Mouse (Mus musculus): ENCODE results near the gene Krtap19-3. TPM values are rescaled to one million over a fixed set of nuclear protein-coding genes. Genes with fewer than 3 reads are reported as not detected.

Gene Krtap19-3
- polyA plus RNA-seq (2012; rRNA removed; ENCODE audit: low replicate concordance): not detected in 2 replicates

GRCm38 (mm10) chr16:88877938-88878337, at the start of gene Krtap19-3:
Krtap19-3 (minus strand) TSS chr16:88878038.

GRCm38 (mm10) chr16:88896357-88896756, 18.5 kb upstream of the Krtap19-3 start, which contains the start of gene Krtap19-5:
Krtap19-5 (minus strand) TSS chr16:88896457.

GRCm38 (mm10) chr16:88884989-88885388, 7.2 kb upstream of the Krtap19-3 start, which contains the start of gene Krtap19-4:
Krtap19-4 (minus strand) TSS chr16:88885089.

GRCm38 (mm10) chr16:88874169-88874568, 3.7 kb downstream of the Krtap19-3 start, which contains the start of gene Krtap19-2:
Krtap19-2 (minus strand) TSS chr16:88874269.

GRCm38 (mm10) chr16:88869311-88869710, 8.5 kb downstream of the Krtap19-3 start, which contains the start of gene Krtap19-1:
Krtap19-1 (minus strand) TSS chr16:88869411.

Other genes with a start within 250 kb of the Krtap19-3 start
- not detected in 2 replicates for gene Krtap26-1, start 230.2 kb downstream of the Krtap19-3 start, polyA plus RNA-seq (2012; rRNA removed; ENCODE audit: low replicate concordance)
- gene Krtap27-1, start 206.4 kb downstream of the Krtap19-3 start, polyA plus RNA-seq (2012; rRNA removed; ENCODE audit: low replicate concordance): not detected in 2 replicates
- not detected in 2 replicates for gene 2310061N02Rik, start 170.1 kb downstream of the Krtap19-3 start, polyA plus RNA-seq (2012; rRNA removed; ENCODE audit: low replicate concordance)
- not detected in 2 replicates for gene Krtap13-1, start 149.2 kb downstream of the Krtap19-3 start, polyA plus RNA-seq (2012; rRNA removed; ENCODE audit: low replicate concordance)
- gene Krtap13, start 126.4 kb downstream of the Krtap19-3 start, polyA plus RNA-seq (2012; rRNA removed; ENCODE audit: low replicate concordance): not detected in 2 replicates
- gene 2310034C09Rik, start 119.2 kb downstream of the Krtap19-3 start, polyA plus RNA-seq (2012; rRNA removed; ENCODE audit: low replicate concordance): not detected in 2 replicates
- gene 2310057N15Rik, start 103.8 kb downstream of the Krtap19-3 start, polyA plus RNA-seq (2012; rRNA removed; ENCODE audit: low replicate concordance): not detected in 2 replicates
- not detected in 2 replicates for gene Gm5965, start 100.1 kb downstream of the Krtap19-3 start, polyA plus RNA-seq (2012; rRNA removed; ENCODE audit: low replicate concordance)
- gene Gm20741, start 65.8 kb downstream of the Krtap19-3 start, polyA plus RNA-seq (2012; rRNA removed; ENCODE audit: low replicate concordance): not detected in 2 replicates
- not detected in 2 replicates for gene Krtap15, start 57.8 kb downstream of the Krtap19-3 start, polyA plus RNA-seq (2012; rRNA removed; ENCODE audit: low replicate concordance)
- gene Krtap14, start 51.9 kb downstream of the Krtap19-3 start, polyA plus RNA-seq (2012; rRNA removed; ENCODE audit: low replicate concordance): not detected in 2 replicates
- gene Krtap19-1, start 8.6 kb downstream of the Krtap19-3 start, polyA plus RNA-seq (2012; rRNA removed; ENCODE audit: low replicate concordance): not detected in 2 replicates
- gene Krtap19-2, start 3.8 kb downstream of the Krtap19-3 start, polyA plus RNA-seq (2012; rRNA removed; ENCODE audit: low replicate concordance): not detected in 2 replicates
- not detected in 2 replicates for gene Krtap19-4, start 7.1 kb upstream of the Krtap19-3 start, polyA plus RNA-seq (2012; rRNA removed; ENCODE audit: low replicate concordance)
- not detected in 2 replicates for gene Krtap19-5, start 18.4 kb upstream of the Krtap19-3 start, polyA plus RNA-seq (2012; rRNA removed; ENCODE audit: low replicate concordance)
- gene Krtap19-9b, start 54.2 kb upstream of the Krtap19-3 start, polyA plus RNA-seq (2012; rRNA removed; ENCODE audit: low replicate concordance): not detected in 2 replicates
- not detected in 2 replicates for gene Krtap16-3, start 84.8 kb upstream of the Krtap19-3 start, polyA plus RNA-seq (2012; rRNA removed; ENCODE audit: low replicate concordance)
- not detected in 2 replicates for gene Krtap22-2, start 132.7 kb upstream of the Krtap19-3 start, polyA plus RNA-seq (2012; rRNA removed; ENCODE audit: low replicate concordance)
- gene Gm10229, start 137.2 kb upstream of the Krtap19-3 start, polyA plus RNA-seq (2012; rRNA removed; ENCODE audit: low replicate concordance): not detected in 2 replicates
- not detected in 2 replicates for gene Krtap6-1, start 153.7 kb upstream of the Krtap19-3 start, polyA plus RNA-seq (2012; rRNA removed; ENCODE audit: low replicate concordance)
- not detected in 2 replicates for gene Gm10228, start 163.4 kb upstream of the Krtap19-3 start, polyA plus RNA-seq (2012; rRNA removed; ENCODE audit: low replicate concordance)
- gene Krtap6-5, start 169.8 kb upstream of the Krtap19-3 start, polyA plus RNA-seq (2012; rRNA removed; ENCODE audit: low replicate concordance): not detected in 2 replicates
- not detected in 2 replicates for gene 1110025L11Rik, start 186.0 kb upstream of the Krtap19-3 start, polyA plus RNA-seq (2012; rRNA removed; ENCODE audit: low replicate concordance)
- not detected in 2 replicates for gene Krtap6-3, start 206.0 kb upstream of the Krtap19-3 start, polyA plus RNA-seq (2012; rRNA removed; ENCODE audit: low replicate concordance)